Mouse (Mus musculus) ES-E14 (cell line): ENCODE results near the gene Cxcl16. TPM values are rescaled to one million over a fixed set of nuclear protein-coding genes. Genes with fewer than 3 reads are reported as not detected.
A peak's percentile ranks its signal among the peaks of the same experiment; 100 is the strongest.

Source experiments
- DNase-seq: peaks from one replicate; pipeline ENCODE4 v3.0.0-alpha.2; 2013; ENCODE audit warnings: low read depth, low spot score
- H3K27ac ChIP-seq: 2 replicates; pipeline ENCODE4 v1.5.1; 2012; ENCODE audit warnings: low read depth, mild to moderate bottlenecking, low read length, moderate library complexity, mixed read lengths; ENCODE audit not compliant: poor library complexity, insufficient read depth, severe bottlenecking
- H3K36me3 ChIP-seq: 2 replicates; pipeline ENCODE4 v1.6.1; 2012; ENCODE audit warnings: mild to moderate bottlenecking, low read length, moderate library complexity, mixed read lengths; ENCODE audit not compliant: control insufficient read depth, poor library complexity, insufficient read depth, severe bottlenecking
- H3K4me1 ChIP-seq, 2 experiments: fragments of 150-350 bp in 1 of 2; sonication (generic) in 1 of 2; 2 replicates each; pipeline ENCODE4 v1.6.1; 2012; ENCODE audit warnings: low read length in 2 of 2, mild to moderate bottlenecking in 1 of 2, mixed read lengths in 1 of 2; ENCODE audit not compliant: control insufficient read depth in 2 of 2, insufficient read depth in 2 of 2, poor library complexity in 1 of 2
- H3K4me3 ChIP-seq, 2 experiments: fragments of 150-350 bp in 1 of 2; sonication (generic) in 1 of 2; 2 replicates each; pipeline ENCODE4 v1.5.1; 2012; ENCODE audit warnings: low read length in 2 of 2, low read depth in 1 of 2, mild to moderate bottlenecking in 1 of 2, mixed read lengths in 1 of 2; ENCODE audit not compliant: insufficient read depth in 1 of 2, poor library complexity in 1 of 2, severe bottlenecking in 1 of 2
- H3K9ac ChIP-seq: 2 replicates; pipeline ENCODE4 v1.6.1; 2012; ENCODE audit warnings: low read depth, mild to moderate bottlenecking, low read length, mixed read lengths; ENCODE audit not compliant: poor library complexity, insufficient read depth, severe bottlenecking
- H3K9me3 ChIP-seq: fragments of 150-350 bp; sonication (generic); 2 replicates; pipeline ENCODE4 v1.6.1; 2012; ENCODE audit warnings: low read depth, mild to moderate bottlenecking, low read length; ENCODE audit not compliant: control insufficient read depth, insufficient read depth
- CHD2 ChIP-seq: IDR thresholded peaks from 2 replicates; pipeline ENCODE4 v1.6.1; 2014; ENCODE audit warnings: mild to moderate bottlenecking, low read depth, low read length, inconsistent platforms
- HCFC1 ChIP-seq: IDR thresholded peaks from 2 replicates; pipeline ENCODE4 v1.6.1; 2012; ENCODE audit warnings: low read length, inconsistent platforms, borderline replicate concordance; ENCODE audit not compliant: insufficient read depth
- MAFK ChIP-seq: IDR thresholded peaks from 2 replicates; pipeline ENCODE4 v1.6.1; 2014; ENCODE audit warnings: mild to moderate bottlenecking, low read depth, low read length, inconsistent platforms; ENCODE audit not compliant: insufficient read depth
- ZC3H11A ChIP-seq: IDR thresholded peaks from 2 replicates; pipeline ENCODE4 v1.6.1; 2012; ENCODE audit warnings: low read depth, mild to moderate bottlenecking, inconsistent platforms, low read length, borderline replicate concordance
- ZNF384 ChIP-seq: IDR thresholded peaks from 2 replicates; pipeline ENCODE4 v1.6.1; 2012; ENCODE audit warnings: low read depth, low read length, inconsistent platforms
- in situ Hi-C, 2 experiments: fragments of 600-800 bp; cut with MboI; formaldehyde crosslinking; loops; one replicate each; pipeline ENCODE4 v1.15.1; 2025; ENCODE audit warnings: low sequenced_read_pairs in 2 of 2, inconsistent platforms in 1 of 2; ENCODE audit not compliant: unreplicated experiment in 2 of 2
- total RNA-seq: library from RNA; depleted of rRNA; stranded (reverse); fragments of 300-350 nt; gene quantifications from 2 replicates; pipeline ENCODE4 v1.2.3, GENCODE M21; 2012

Gene Cxcl16
- total RNA-seq, 1 experiment: 2.9 TPM

DNA sequence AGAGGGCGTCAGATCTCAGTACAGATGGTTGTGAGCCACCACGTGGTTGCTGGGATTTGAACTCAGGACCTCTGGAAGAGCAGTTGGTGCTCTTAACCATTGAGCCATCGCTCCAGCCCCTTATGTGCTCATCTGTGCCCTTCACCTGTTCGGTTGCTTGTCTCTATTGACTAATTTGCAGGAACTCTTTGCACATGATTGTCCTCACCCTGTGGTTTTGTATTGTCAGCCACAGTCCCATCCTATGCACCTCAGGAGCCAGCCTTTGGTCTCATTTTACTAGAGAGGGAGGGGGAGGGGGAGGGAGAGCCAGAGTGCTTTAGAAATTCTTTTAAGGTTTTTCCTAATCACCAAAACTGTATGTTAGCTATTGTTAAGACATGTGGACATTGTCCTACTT is 41.6 kb downstream of the Cxcl16 start:
- H3K9me3 ChIP-seq: no peaks in the 10 kb centered on the region
- no peak overlapping the region for H3K4me3 ChIP-seq
- H3K36me3 ChIP-seq: no peaks in the 10 kb centered on the region
- no peak overlapping the region for H3K9ac ChIP-seq
- in situ Hi-C loops: loop anchor here in 1 of 2 experiments (5.0 kb wide), 1 partner anchor 84 kb away; no protein-coding TSS in a partner anchor
- H3K27ac ChIP-seq: no peak overlapping the region
- no peak for DNase-seq
- no peak for TF ChIP-seq CHD2
- no peak for TF ChIP-seq ZC3H11A
- no peak for TF ChIP-seq ZNF384
- no peak for TF ChIP-seq MAFK
- TF ChIP-seq HCFC1: no peak
- H3K4me1 ChIP-seq: no peaks in the 10 kb centered on the region

DNA sequence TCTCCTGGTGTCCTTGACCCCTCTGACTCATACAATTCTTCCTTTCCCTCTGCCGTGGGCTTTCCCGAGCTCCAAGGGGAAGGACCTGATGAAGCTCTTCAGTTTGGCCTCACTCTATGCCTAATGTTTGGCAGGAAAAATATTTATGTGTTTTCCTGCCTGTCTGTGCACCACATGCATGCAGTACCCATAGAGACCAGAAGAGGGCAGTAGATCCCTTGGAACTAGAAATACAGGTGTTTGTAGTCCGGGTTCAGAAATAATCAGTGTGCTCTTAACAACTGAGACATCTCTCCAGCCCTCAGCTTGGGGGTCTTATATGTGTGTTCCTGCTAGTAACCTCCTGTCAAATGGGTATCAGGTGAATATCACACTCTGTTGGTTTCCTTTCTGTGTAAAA is 45.8 kb downstream of the Cxcl16 start:
- H3K9me3 ChIP-seq: no peaks in the 10 kb centered on the region
- no peak overlapping the region for H3K9ac ChIP-seq
- no peaks in the 10 kb centered on the region for H3K36me3 ChIP-seq
- peak; percentile 19; the same call in 1 of the 2 replicates for TF ChIP-seq HCFC1
- TF ChIP-seq CHD2: no peak
- TF ChIP-seq ZC3H11A: peak; percentile 74; the same call in 1 of the 2 replicates
- no peak overlapping the region for H3K4me3 ChIP-seq
- no peak overlapping the region for H3K27ac ChIP-seq
- DNase-seq: peak; percentile 84
- no peaks in the 10 kb centered on the region for H3K4me1 ChIP-seq
- in situ Hi-C loops: no loop called here

DNA sequence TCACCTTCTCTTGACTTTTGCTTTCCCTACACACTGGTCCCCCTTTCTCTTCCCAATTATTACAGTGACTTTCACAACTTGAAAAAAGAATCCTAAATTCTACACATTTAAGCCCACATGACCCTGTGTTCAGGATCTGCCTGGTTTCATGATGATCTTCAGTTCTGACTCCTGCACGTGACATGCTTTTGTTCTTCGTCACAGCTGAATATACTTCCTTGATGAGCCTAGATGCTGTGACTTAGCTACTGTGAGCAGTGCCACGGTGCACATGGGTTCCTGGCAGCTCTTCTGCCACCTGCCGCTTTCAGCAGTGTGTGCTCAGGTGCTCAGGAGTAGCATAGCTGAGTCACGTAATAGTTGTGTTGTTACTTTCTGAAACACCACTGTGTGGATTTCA is 47.2 kb downstream of the Cxcl16 start:
- Histone ChIP-seq H3K4me1 (peaks cover 3 to 7% of the 10 kb centered on the region in 2 experiments; a peak in 2 of 4 replicates), H3K36me3 (peaks cover 4% of the 10 kb centered on the region; the same call in 1 of the 2 replicates), H3K27ac (no peak overlapping the region), H3K9me3 (no peaks in the 10 kb centered on the region), H3K4me3 (no peak overlapping the region), H3K9ac (no peak overlapping the region)
- no peak for DNase-seq
- TF ChIP-seq HCFC1 (no peak), ZC3H11A (no peak), MAFK (no peak), ZNF384 (no peak), CHD2 (no peak)
- in situ Hi-C loops: no loop called here

DNA sequence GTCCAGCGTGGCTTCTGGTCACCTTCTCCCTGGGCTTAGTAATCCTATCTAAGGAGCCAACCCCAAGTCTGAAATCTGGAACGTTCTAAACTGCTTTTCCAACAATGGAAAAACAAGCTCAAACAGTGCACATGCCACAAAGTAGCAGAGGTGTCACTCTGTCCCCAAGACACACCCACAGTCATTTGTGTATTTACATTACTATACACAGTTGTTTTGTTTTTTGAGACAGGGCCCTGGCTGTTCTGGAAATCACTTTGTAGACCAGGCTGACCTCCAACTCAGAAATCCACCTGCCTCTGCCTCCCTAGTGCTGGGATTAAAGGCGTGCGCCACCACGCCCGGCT is 49.5 kb downstream of the Cxcl16 start:
- H3K4me1 ChIP-seq: peaks cover 3 to 9% of the 10 kb centered on the region in 2 experiments; a peak in 2 of 4 replicates
- peak overlapping the region; percentile 68 for H3K27ac ChIP-seq
- no peak for DNase-seq
- in situ Hi-C loops: no loop called here
- 0 out of 4 replicates have a peak overlapping the region, but pooled peaks of 1 of the 2 experiments have one; percentile 5 for H3K4me3 ChIP-seq
- H3K9me3 ChIP-seq: no peaks in the 10 kb centered on the region
- TF ChIP-seq CHD2: no peak
- TF ChIP-seq HCFC1: no peak
- no peak for TF ChIP-seq MAFK
- TF ChIP-seq ZNF384: no peak
- no peak for TF ChIP-seq ZC3H11A
- peaks cover 20% of the 10 kb centered on the region for H3K36me3 ChIP-seq
- H3K9ac ChIP-seq: peak overlapping the region; percentile 50; the same call in 1 of the 2 replicates
